ENCODE assay signal across 9 mouse cellular contexts in genomic region chr10:4079643-4080244, GRCm38 (mm10).
DNase-seq lines count a peak whose midpoint lies in the region; ATAC-seq and TF ChIP-seq lines count a peak whose summit lies in the region.
"Had no signal": no experiment of that assay in that cellular context is flagged by ENCODE, and none has a peak within 500 bp of the region (broad histone marks: within the 10 kb centered on the region; RNA-seq: fewer than 3 reads in every experiment).

No protein-coding gene starts in this region.

- H3K27ac ChIP-seq in intestine, embryonic 15.5 days, result peak overlapping the region; percentile 18
- peak overlapping the region; percentile 65 for H3K27ac ChIP-seq in left cerebral cortex, adult 2 months
- H3K27ac ChIP-seq: limb, embryonic 13.5 days had no signal

- 0 out of 2 replicates have a peak overlapping the region, but pooled peaks have one; percentile 7 for H3K4me2 ChIP-seq in intestine, embryonic 15.5 days (replicated peaks)
- H3K4me2 ChIP-seq: limb, embryonic 13.5 days had no signal

- no peak for TF ChIP-seq CTCF in brain, embryonic 14.5 days (IDR thresholded peaks at IDR 0.05; ENCODE audit: borderline replicate concordance, extremely low read depth, insufficient read depth, insufficient read length)
- no peak for TF ChIP-seq CTCF in left cerebral cortex, adult 2 months (IDR thresholded peaks at IDR 0.05)

- H3K36me3 ChIP-seq in intestine, embryonic 15.5 days, result no peaks in the 10 kb centered on the region
- H3K36me3 ChIP-seq: limb, embryonic 13.5 days had no signal

- no peaks in the 10 kb centered on the region for H3K27me3 ChIP-seq in intestine, embryonic 15.5 days (replicated peaks)
- H3K27me3 ChIP-seq: limb, embryonic 13.5 days had no signal

- no peak for TF ChIP-seq POLR2A in brain, embryonic 14.5 days (IDR thresholded peaks at IDR 0.05; ENCODE audit: borderline replicate concordance, extremely low read depth, insufficient read depth, insufficient read length, poor library complexity, severe bottlenecking)

- no peak overlapping the region for H3K4me3 ChIP-seq in intestine, embryonic 15.5 days (replicated peaks)
- peak overlapping the region; percentile 33 for H3K4me3 ChIP-seq in left cerebral cortex, adult 2 months
- H3K4me3 ChIP-seq: limb, embryonic 13.5 days had no signal

- ATAC-seq in intestine, embryonic 15.5 days, result peak; percentile 66

- intact Hi-C loops in left cerebral cortex, adult 2 months (cut with DNase I), result no loop called here

- peaks cover 8% of the 10 kb centered on the region for H3K4me1 ChIP-seq in intestine, embryonic 15.5 days (replicated peaks)

- 31% methylated on average over 15 of the region's 15 CpGs for WGBS in intestine, embryonic 15.5 days

- H3K9ac ChIP-seq in intestine, embryonic 15.5 days, result no peak overlapping the region
- H3K9ac ChIP-seq: limb, embryonic 13.5 days had no signal

- no peaks in the 10 kb centered on the region for H3K9me3 ChIP-seq in intestine, embryonic 15.5 days
- H3K9me3 ChIP-seq: limb, embryonic 13.5 days had no signal

- DNase-seq in cerebellum, postnatal 14 days, result peak; percentile 42 to 52
- DNase-seq in cerebellum, adult 9-10 months, result no peak
- DNase-seq in brain, embryonic 14.5 days (ENCODE audit: low read depth), result peak; percentile 53
- DNase-seq in gastrocnemius, postnatal 25 days, result peak; percentile 67
- DNase-seq in left cerebral cortex, adult 2 months (ENCODE audit: extremely low spot score in 1 of 2, low spot score in 2 of 2), result peak; percentile 56 to 63
- peak; percentile 83 to 90 for DNase-seq in lung, postnatal 4 days
- DNase-seq in testis, postnatal 14 days (ENCODE audit: low spot score), result peak; percentile 9
